Mouse (Mus musculus) E14TG2a.4 (cell line): Measurements from ENCODE around the gene Tbx19.

Experiments
- H3K27me3 ChIP-seq: 2 replicates; pipeline ENCODE4 v1.6.1; 2014; ENCODE audit warnings: low read length, control low read depth; ENCODE audit not compliant: insufficient read depth
- H3K36me3 ChIP-seq: 2 replicates; pipeline ENCODE4 v1.6.1; 2014; ENCODE audit warnings: low read length, control low read depth; ENCODE audit not compliant: insufficient read depth
- H3K4me1 ChIP-seq: replicated peaks from 2 replicates; pipeline ENCODE4 v1.6.1; 2014; ENCODE audit warnings: low read depth, low read length, control low read depth
- H3K4me3 ChIP-seq: replicated peaks from 2 replicates; pipeline ENCODE4 v1.5.1; 2014; ENCODE audit warnings: mild to moderate bottlenecking, low read length
- H3K9me3 ChIP-seq: 2 replicates; pipeline ENCODE4 v1.6.1; 2014; ENCODE audit warnings: low read length, control low read depth
- CTCF ChIP-seq: conservative IDR thresholded peaks from 2 replicates; pipeline ENCODE4 v1.5.1; 2014; ENCODE audit warnings: low read length
- NANOG ChIP-seq: IDR thresholded peaks from 2 replicates; pipeline ENCODE4 v1.6.1; 2014; ENCODE audit warnings: borderline replicate concordance, low read length, mixed read lengths
- POU5F1 ChIP-seq: IDR thresholded peaks from 2 replicates; pipeline ENCODE4 v1.6.1; 2014; ENCODE audit warnings: low read length, borderline replicate concordance

Tbx19 gene

GRCm38 (mm10) chr1:165178075-165178474, 17.5 kb upstream of the Tbx19 start:
- Histone ChIP-seq H3K4me3 (no peak overlapping the region), H3K27me3 (no peaks in the 10 kb centered on the region), H3K4me1 (peaks cover 18% of the 10 kb centered on the region), H3K9me3 (no peaks in the 10 kb centered on the region), H3K36me3 (peaks cover 48% of the 10 kb centered on the region)
- TF ChIP-seq POU5F1 (no peak), CTCF (no peak), NANOG (no peak)

GRCm38 (mm10) chr1:165174059-165174616, 13.6 kb upstream of the Tbx19 start:
- peaks cover 16% of the 10 kb centered on the region for H3K9me3 ChIP-seq
- no peak for TF ChIP-seq POU5F1
- TF ChIP-seq NANOG: no peak
- peaks cover 16% of the 10 kb centered on the region for H3K4me1 ChIP-seq
- peaks cover 27% of the 10 kb centered on the region for H3K36me3 ChIP-seq
- H3K4me3 ChIP-seq: no peak overlapping the region
- no peaks in the 10 kb centered on the region for H3K27me3 ChIP-seq

GRCm38 (mm10) chr1:165171277-165171676, 10.7 kb upstream of the Tbx19 start:
- Histone ChIP-seq H3K4me1 (peaks cover 9% of the 10 kb centered on the region), H3K27me3 (no peaks in the 10 kb centered on the region), H3K9me3 (peaks cover 16% of the 10 kb centered on the region), H3K4me3 (no peak overlapping the region), H3K36me3 (peaks cover under 1% of the 10 kb centered on the region)
- TF ChIP-seq NANOG: no peak
- no peak for TF ChIP-seq CTCF
- no peak for TF ChIP-seq POU5F1

- Histone ChIP-seq H3K36me3 (no peaks in the 10 kb centered on the region; the same call in 1 of the 2 replicates), H3K9me3 (peaks cover 16% of the 10 kb centered on the region), H3K27me3 (no peaks in the 10 kb centered on the region), H3K4me3 (no peak overlapping the region), H3K4me1 (peaks cover 9% of the 10 kb centered on the region)
- TF ChIP-seq POU5F1 (no peak), NANOG (no peak), CTCF (no peak)
Observed at GRCm38 (mm10) chr1:165170157-165170556, 9.6 kb upstream of the Tbx19 start.

- TF ChIP-seq NANOG (no peak), CTCF (no peak), POU5F1 (no peak)
Observed at GRCm38 (mm10) chr1:165169462-165169861, 8.9 kb upstream of the Tbx19 start.

GRCm38 (mm10) chr1:165164920-165165319, 4.3 kb upstream of the Tbx19 start:
- no peak overlapping the region for H3K4me3 ChIP-seq
- no peaks in the 10 kb centered on the region for H3K36me3 ChIP-seq
- peaks cover 11% of the 10 kb centered on the region; the same call in 1 of the 2 replicates for H3K9me3 ChIP-seq
- TF ChIP-seq CTCF (no peak), NANOG (no peak), POU5F1 (no peak)
- no peaks in the 10 kb centered on the region; the same call in 1 of the 2 replicates for H3K27me3 ChIP-seq
- H3K4me1 ChIP-seq: no peaks in the 10 kb centered on the region

More at GRCm38 (mm10) chr1:165169462-165169861, 8.9 kb upstream of the Tbx19 start:
- Histone ChIP-seq H3K4me3 (no peak overlapping the region), H3K27me3 (no peaks in the 10 kb centered on the region), H3K36me3 (no peaks in the 10 kb centered on the region; the same call in 1 of the 2 replicates), H3K9me3 (peaks cover 16% of the 10 kb centered on the region), H3K4me1 (peaks cover 4% of the 10 kb centered on the region; the same call in 1 of the 2 replicates)

GRCm38 (mm10) chr1:165158841-165159240, 1.7 kb downstream of the Tbx19 start:
- H3K4me3 ChIP-seq: no peak overlapping the region
- H3K9me3 ChIP-seq: peaks cover 10% of the 10 kb centered on the region; the same call in 1 of the 2 replicates
- peaks cover 5% of the 10 kb centered on the region; the same call in 1 of the 2 replicates for H3K27me3 ChIP-seq
- no peaks in the 10 kb centered on the region for H3K4me1 ChIP-seq
- no peak for TF ChIP-seq NANOG
- TF ChIP-seq POU5F1: no peak
- no peak for TF ChIP-seq CTCF
- no peaks in the 10 kb centered on the region for H3K36me3 ChIP-seq

- Histone ChIP-seq H3K9me3 (no peaks in the 10 kb centered on the region), H3K27me3 (peaks cover 9% of the 10 kb centered on the region; the same call in 1 of the 2 replicates), H3K4me1 (no peaks in the 10 kb centered on the region), H3K36me3 (no peaks in the 10 kb centered on the region), H3K4me3 (no peak overlapping the region)
- TF ChIP-seq POU5F1 (no peak), CTCF (no peak), NANOG (no peak)
Observed at GRCm38 (mm10) chr1:165154162-165154561, 6.4 kb downstream of the Tbx19 start.

GRCm38 (mm10) chr1:165151216-165151615, 9.4 kb downstream of the Tbx19 start:
- Histone ChIP-seq H3K36me3 (no peaks in the 10 kb centered on the region), H3K4me1 (no peaks in the 10 kb centered on the region), H3K9me3 (no peaks in the 10 kb centered on the region), H3K4me3 (no peak overlapping the region), H3K27me3 (0 out of 2 replicates have a peak, but pooled peaks cover 3% of the 10 kb centered on the region)
- no peak for TF ChIP-seq NANOG
